Mouse (Mus musculus) kidney, postnatal 10 days (tissue): ENCODE measurements at regions not wholly inside any gene's neighbourhood (a gene's known extent, or its start where the extent isn't known, plus 50 kb on each side); places are given as distances from the start of the nearest gene placed in this dataset.

Experiments used
- DNase-seq: peaks from one replicate; pipeline ENCODE4 v3.0.0; 2021; ENCODE audit warnings: mixed read lengths

DNA sequence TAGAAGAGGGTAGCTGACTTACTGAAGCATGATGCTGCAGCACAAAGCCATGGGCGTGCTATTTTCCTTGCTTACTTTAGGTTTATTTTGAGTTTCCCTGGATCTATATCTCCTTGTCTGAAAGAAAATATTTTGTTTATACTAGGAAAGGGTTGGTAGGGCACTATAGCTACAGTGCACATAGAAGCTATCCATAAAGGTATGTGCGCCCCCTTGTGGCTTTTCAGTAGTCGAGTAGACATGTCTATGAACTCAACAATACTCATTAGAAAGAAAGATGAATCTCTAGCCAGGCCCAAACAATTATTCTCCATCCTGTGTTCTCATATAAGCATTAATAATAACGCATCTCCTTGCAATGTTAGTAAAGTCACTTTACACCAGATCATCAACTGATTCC lies 114.3 kb downstream of the Rab38 start:
- DNase-seq = peak; percentile 86

- DNase-seq = no peak
Measured at GRCm38 (mm10) chr7:88544976-88545654, 115.0 kb downstream of the Rab38 start.

- DNase-seq = no peak
Measured at GRCm38 (mm10) chr7:88575073-88575472, 145.0 kb downstream of the Rab38 start.

- no peak for DNase-seq
Measured at GRCm38 (mm10) chr7:88600781-88601180, 170.7 kb downstream of the Rab38 start.
